Mouse (Mus musculus): ENCODE measurements at regions not wholly inside any gene's neighbourhood (a gene's known extent, or its start where the extent isn't known, plus 50 kb on each side); places are given as distances from the start of the nearest gene placed in this dataset.

DNA sequence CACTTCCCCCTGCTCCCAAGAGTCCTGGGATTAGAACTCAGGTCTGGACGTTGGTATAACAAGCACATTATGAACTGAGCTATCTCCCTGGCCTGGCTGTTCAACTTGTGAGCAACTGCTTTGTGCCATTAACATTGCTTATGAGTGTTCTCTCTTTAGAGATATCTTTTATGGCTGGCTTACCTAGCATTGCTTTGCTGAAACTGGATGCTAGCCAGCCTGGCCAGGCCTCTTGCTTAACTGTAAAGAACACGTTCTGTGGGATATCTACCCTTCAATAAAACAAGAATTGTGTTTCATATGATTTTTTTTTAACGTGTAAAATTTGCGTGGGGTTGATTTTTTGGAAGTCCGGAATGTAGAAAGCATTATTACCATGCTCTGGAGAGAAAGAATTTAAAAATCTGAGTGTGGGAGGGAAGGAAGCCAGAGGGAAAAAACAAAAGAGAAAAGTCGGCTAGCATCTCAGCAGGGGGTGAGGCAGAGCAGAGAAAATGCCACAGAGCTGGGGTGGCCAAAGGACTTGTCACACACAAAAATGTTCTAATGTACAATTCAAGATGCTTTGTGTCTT lies 160.9 kb upstream of the Tapt1 start:
- TF ChIP-seq CTCF (IDR thresholded peaks at IDR 0.05; ENCODE audit: control insufficient read depth, insufficient read depth, insufficient read length) = no peak
- no peak for TF ChIP-seq MAX (IDR thresholded peaks at IDR 0.05)
- no peak for TF ChIP-seq USF1 (IDR thresholded peaks at IDR 0.05; ENCODE audit: low read depth)
- no peak for TF ChIP-seq MYOD1 (IDR thresholded peaks at IDR 0.05; ENCODE audit: control insufficient read depth, insufficient read length, low read depth)

All from C2C12 (cell line).